Mouse (Mus musculus): ENCODE measurements around the gene Setmar.
"Not testable (repeated sequence)": the region's sequence is repeated elsewhere in the genome, so short reads cannot be mapped to it uniquely, and the experiment has no call there.

Setmar gene

GRCm38 (mm10) chr6:108064918-108065526 lies at the start of gene Setmar:
Gene Setmar, plus strand, starts transcription at chr6:108065045.
- DNase-seq (ENCODE audit: low spot score in 2 of 2): peak; percentile 94 to 97

- no peak for DNase-seq (ENCODE audit: low spot score in 2 of 2)
These were observed 43.2 kb upstream of the Setmar start for GRCm38 (mm10) chr6:108021646-108022045.

- DNase-seq (ENCODE audit: low spot score in 2 of 2): not testable (repeated sequence)
These were observed 9.8 kb upstream of the Setmar start for GRCm38 (mm10) chr6:108055041-108055440.

- no peak for DNase-seq (ENCODE audit: low spot score in 2 of 2)
These were observed 8.9 kb upstream of the Setmar start for GRCm38 (mm10) chr6:108055946-108056345.

GRCm38 (mm10) chr6:108057353-108057752 lies 7.5 kb upstream of the Setmar start:
- no peak for DNase-seq (ENCODE audit: low spot score in 2 of 2)

GRCm38 (mm10) chr6:108058066-108058465 lies 6.8 kb upstream of the Setmar start:
- DNase-seq (ENCODE audit: low spot score in 2 of 2): no peak

- DNase-seq (ENCODE audit: low spot score in 2 of 2): no peak
These were observed 3.7 kb upstream of the Setmar start for GRCm38 (mm10) chr6:108061121-108061520.

GRCm38 (mm10) chr6:108065583-108065982 lies 738 bp downstream of the Setmar start:
- DNase-seq (ENCODE audit: low spot score in 2 of 2): peak; percentile 68

- no peak for DNase-seq (ENCODE audit: low spot score in 2 of 2)
These were observed 6.1 kb downstream of the Setmar start for GRCm38 (mm10) chr6:108070947-108071346.

GRCm38 (mm10) chr6:108073071-108073470 lies 8.2 kb downstream of the Setmar start:
- DNase-seq (ENCODE audit: low spot score in 2 of 2): no peak

GRCm38 (mm10) chr6:108073931-108074330 lies 9.1 kb downstream of the Setmar start:
- DNase-seq (ENCODE audit: low spot score in 2 of 2): no peak

GRCm38 (mm10) chr6:108074624-108075023 lies 9.8 kb downstream of the Setmar start:
- DNase-seq (ENCODE audit: low spot score in 2 of 2): no peak

GRCm38 (mm10) chr6:108075857-108076256 lies 11.0 kb downstream of the Setmar start:
- no peak for DNase-seq (ENCODE audit: low spot score in 2 of 2)

GRCm38 (mm10) chr6:108091296-108091695 lies 26.5 kb downstream of the Setmar start:
- no peak for DNase-seq (ENCODE audit: low spot score in 2 of 2)

GRCm38 (mm10) chr6:108092646-108093045 lies 27.8 kb downstream of the Setmar start:
- no peak for DNase-seq (ENCODE audit: low spot score in 2 of 2)

GRCm38 (mm10) chr6:108093449-108093848 lies 28.6 kb downstream of the Setmar start:
- no peak for DNase-seq (ENCODE audit: low spot score in 2 of 2)

- DNase-seq (ENCODE audit: low spot score in 2 of 2): no peak
These were observed 30.6 kb downstream of the Setmar start for GRCm38 (mm10) chr6:108095445-108095844.

- peak; percentile 39 to 67 for DNase-seq (ENCODE audit: low spot score in 2 of 2)
These were observed 33.5 kb downstream of the Setmar start for GRCm38 (mm10) chr6:108098171-108098845.

GRCm38 (mm10) chr6:108098846-108099217 lies 34.0 kb downstream of the Setmar start:
- no peak for DNase-seq (ENCODE audit: low spot score in 2 of 2)

- no peak for DNase-seq (ENCODE audit: low spot score in 2 of 2)
These were observed 37.3 kb downstream of the Setmar start for GRCm38 (mm10) chr6:108101936-108102830.

GRCm38 (mm10) chr6:108107376-108107775 lies 42.5 kb downstream of the Setmar start:
- no peak for DNase-seq (ENCODE audit: low spot score in 2 of 2)

GRCm38 (mm10) chr6:108110336-108110735 lies 45.5 kb downstream of the Setmar start:
- DNase-seq (ENCODE audit: low spot score in 2 of 2): no peak

Measured in urinary bladder, postnatal 4 days (tissue).